Mouse (Mus musculus) lung, embryonic 16.5 days (tissue): ENCODE data around the gene Atp1a2. TPM values are rescaled to one million over a fixed set of nuclear protein-coding genes. Genes with fewer than 3 reads are reported as not detected.

Experiments used
- ATAC-seq: fragments of 200-750 bp; cut with Nextera tagmentation; 2 replicates; pipeline ENCODE4 v1.8.0; 2017; ENCODE audit warnings: low read depth, mild to moderate bottlenecking, moderate library complexity
- H3K27ac ChIP-seq: fragments of 300-500 bp; sonication (generic); 2 replicates; pipeline ENCODE4 v1.5.1; 2014; ENCODE audit warnings: mild to moderate bottlenecking, control low read depth, low read length
- H3K27me3 ChIP-seq: fragments of 300-500 bp; sonication (generic); 2 replicates; pipeline ENCODE4 v1.6.1; 2014; ENCODE audit warnings: low read depth, low read length, mixed read lengths; ENCODE audit not compliant: control insufficient read depth, insufficient read depth
- H3K36me3 ChIP-seq: fragments of 300-500 bp; sonication (generic); 2 replicates; pipeline ENCODE4 v1.6.1; 2014; ENCODE audit warnings: low read length; ENCODE audit not compliant: control insufficient read depth, insufficient read depth
- H3K4me1 ChIP-seq: fragments of 300-500 bp; sonication (generic); replicated peaks from 2 replicates; pipeline ENCODE4 v1.6.1; 2014; ENCODE audit warnings: low read length, mixed read lengths; ENCODE audit not compliant: control insufficient read depth, insufficient read depth
- H3K4me2 ChIP-seq: fragments of 300-500 bp; sonication (generic); 2 replicates; pipeline ENCODE4 v1.6.1; 2014; ENCODE audit warnings: low read depth, low read length, control low read depth
- H3K4me3 ChIP-seq: fragments of 300-500 bp; sonication (generic); 2 replicates; pipeline ENCODE4 v1.5.1; 2014; ENCODE audit warnings: mild to moderate bottlenecking, low read length, control low read depth
- H3K9ac ChIP-seq: fragments of 300-500 bp; sonication (generic); 2 replicates; pipeline ENCODE4 v1.6.1; 2014; ENCODE audit warnings: low read length, control low read depth
- H3K9me3 ChIP-seq: fragments of 300-500 bp; sonication (generic); 2 replicates; pipeline ENCODE4 v1.6.1; 2016; ENCODE audit warnings: low read length; ENCODE audit not compliant: control insufficient read depth
- WGBS: fragments of 180-500 bp; shearing (Covaris S2); extraction: QIAGEN DNeasy Blood & Tissue Kit; methylation state at CpG from one replicate; pipeline ENCODE4 v1.1.7; 2014; 5-methylcytosine and 5-hydroxymethylcytosine counted together
- polyA plus RNA-seq: library from polyadenylated mRNA; unstranded; fragments of >200 nt; fragmentation: Nextera tagmentation; extraction: Ambion mirVana; gene quantifications from 2 replicates; pipeline ENCODE4 v1.2.1, GENCODE M21; 2015

The Atp1a2 gene
- polyA plus RNA-seq: 6.2 and 6.7 TPM in 2 replicates

DNA sequence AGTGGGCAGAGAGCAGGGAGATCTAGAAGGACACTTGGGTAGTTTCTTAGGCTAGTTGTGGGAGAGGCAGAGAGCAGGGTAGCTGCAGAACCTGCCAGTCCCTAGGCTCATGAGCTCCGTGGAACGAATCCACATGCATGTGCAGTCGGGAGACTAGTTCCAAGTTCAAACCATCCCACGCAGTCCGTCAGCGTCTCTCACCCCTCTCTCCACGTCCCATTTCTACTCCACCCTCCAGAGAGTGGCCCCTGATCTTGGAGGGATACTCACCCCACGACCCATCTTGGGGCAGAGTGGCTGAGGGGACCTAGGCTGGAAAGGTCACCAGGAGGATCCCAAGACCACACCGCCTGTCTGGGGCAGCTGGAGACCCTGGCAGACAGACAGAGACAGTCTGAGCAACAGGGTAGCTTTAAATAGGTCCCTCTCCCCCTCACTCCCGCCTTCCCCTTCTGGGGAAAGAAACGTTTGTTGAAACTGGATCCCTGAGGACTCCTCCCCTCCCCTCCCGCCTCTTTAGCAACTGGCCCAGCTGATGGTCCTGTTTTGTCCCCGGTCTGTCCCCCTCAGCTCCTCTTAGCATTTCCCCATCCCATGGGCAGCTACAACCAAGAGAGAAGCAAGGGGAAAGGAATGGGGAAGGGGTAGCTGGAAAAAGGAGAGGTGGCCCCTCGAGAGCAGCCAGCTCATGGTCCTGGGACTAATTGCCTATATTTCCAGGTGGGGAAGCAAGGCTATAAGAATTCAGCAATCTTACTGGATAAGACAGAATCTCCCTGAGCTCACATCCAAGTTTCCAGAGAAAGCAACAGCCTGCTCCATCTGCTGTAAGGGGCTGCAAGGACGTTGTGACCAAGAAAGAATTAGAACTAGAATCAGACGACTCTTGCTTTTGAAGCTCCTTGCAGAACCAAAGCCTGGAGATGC lies at the start of gene Atp1a2:
Gene Atp1a2 (minus strand): TSS at position 454 of the 927 bp plus-strand sequence.
- H3K27ac ChIP-seq: peak within 1 kb of the TSS; percentile 67
- no peaks in the 10 kb centered on the region for H3K36me3 ChIP-seq
- 8% methylated on average over 16 of the region's 16 CpGs for WGBS
- peak within 1 kb of the TSS; percentile 57 for H3K9ac ChIP-seq
- peak within 1 kb of the TSS; percentile 36 for H3K4me3 ChIP-seq
- peak within 1 kb of the TSS; percentile 51 for H3K4me2 ChIP-seq
- peak; percentile 78 for ATAC-seq
- H3K27me3 ChIP-seq: no peaks in the 10 kb centered on the region
- no peaks in the 10 kb centered on the region for H3K9me3 ChIP-seq
- peaks cover 21% of the 10 kb centered on the region for H3K4me1 ChIP-seq

DNA sequence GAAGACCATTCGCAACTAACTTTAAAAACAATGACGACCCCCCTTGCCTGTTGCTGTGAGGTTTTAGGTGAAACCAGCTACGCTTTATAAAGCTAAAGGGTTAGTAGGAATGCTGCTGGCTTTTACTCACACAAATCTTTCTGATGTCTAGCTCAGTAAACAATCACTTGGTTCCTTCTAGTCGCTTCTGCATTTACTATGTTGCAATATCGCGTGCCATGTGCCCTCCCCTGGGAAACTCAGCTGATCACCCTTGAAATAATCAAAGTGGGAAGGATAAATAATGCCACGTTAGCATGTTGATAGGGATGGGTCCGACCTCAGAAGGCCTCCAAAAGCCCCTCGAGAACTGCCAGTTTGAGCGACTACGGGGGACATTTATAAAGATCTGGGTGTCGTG lies 49.5 kb upstream of the Atp1a2 start:
- Histone ChIP-seq H3K9ac (no peak overlapping the region), H3K9me3 (no peaks in the 10 kb centered on the region), H3K4me1 (peaks cover 13% of the 10 kb centered on the region), H3K4me3 (no peak overlapping the region), H3K27ac (no peak overlapping the region), H3K27me3 (peaks cover 3% of the 10 kb centered on the region; the same call in 1 of the 2 replicates), H3K36me3 (no peaks in the 10 kb centered on the region), H3K4me2 (no peak overlapping the region)
- 79% methylated on average over 12 of the region's 12 CpGs for WGBS
- ATAC-seq: no peak

DNA sequence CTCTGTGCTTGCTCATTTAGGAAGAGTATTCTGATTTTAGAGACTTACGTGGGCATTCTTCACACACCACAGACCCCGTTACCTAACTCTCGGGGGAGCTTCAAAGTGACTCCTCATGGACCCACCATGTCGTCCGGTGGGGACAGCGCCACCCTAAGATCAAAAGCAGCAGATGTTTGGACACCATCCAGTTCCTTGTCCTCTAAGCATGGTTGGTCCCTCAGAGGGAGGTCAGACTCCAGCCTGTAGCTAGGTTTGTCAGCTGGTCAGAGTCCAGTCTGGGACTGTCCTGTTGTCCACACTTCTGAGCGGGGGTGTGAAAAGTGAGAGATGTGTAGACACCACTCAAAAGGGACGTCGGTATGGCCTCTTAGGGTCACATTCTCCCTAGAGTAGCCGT lies 48.8 kb upstream of the Atp1a2 start:
- Histone ChIP-seq H3K4me1 (peaks cover 13% of the 10 kb centered on the region), H3K27me3 (peaks cover 6% of the 10 kb centered on the region), H3K9ac (no peak overlapping the region), H3K4me3 (no peak overlapping the region), H3K4me2 (no peak overlapping the region), H3K27ac (no peak overlapping the region), H3K9me3 (no peaks in the 10 kb centered on the region), H3K36me3 (no peaks in the 10 kb centered on the region)
- 68% methylated on average over 10 of the region's 10 CpGs for WGBS
- no peak for ATAC-seq

DNA sequence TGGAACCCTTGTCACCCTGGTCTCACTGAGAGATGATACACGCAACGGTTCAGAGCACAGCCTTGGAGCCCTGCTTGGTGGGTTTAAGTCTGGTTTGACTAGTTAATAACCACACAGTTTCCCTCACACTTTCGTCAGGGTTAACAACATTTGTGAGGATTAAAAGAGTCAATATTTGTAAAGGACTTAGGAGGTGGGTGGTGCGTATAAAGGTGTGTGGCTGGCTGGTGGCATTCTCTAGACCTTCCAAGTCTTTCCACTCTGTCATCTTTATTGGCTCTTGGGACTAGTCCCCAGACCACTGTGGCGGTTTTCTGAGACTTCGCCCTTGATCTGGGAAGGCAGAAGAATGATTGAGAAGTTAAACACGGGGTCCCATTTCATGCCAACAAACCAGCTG lies 47.0 kb upstream of the Atp1a2 start:
- H3K27ac ChIP-seq: peak overlapping the region; percentile 63

DNA sequence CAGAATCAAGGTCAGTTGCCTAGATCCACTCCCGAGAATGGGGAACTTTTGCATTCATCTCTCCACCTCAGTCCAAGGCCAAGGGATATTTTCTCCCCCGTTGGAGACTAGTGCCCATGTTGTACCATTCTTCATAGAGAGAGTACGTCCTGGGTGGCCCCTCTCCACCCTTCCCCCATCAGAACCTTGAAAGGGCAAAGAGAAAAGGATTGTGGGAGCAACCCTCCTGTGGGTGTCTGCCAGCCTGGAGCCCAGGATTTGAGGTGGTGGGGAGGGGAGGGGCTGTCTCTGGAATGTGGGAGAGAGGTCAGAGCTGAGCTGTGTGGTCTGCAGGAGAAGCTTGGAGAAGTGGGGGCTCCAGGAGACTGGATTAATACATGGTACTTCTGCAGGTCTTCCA lies 46.0 kb upstream of the Atp1a2 start:
- no peaks in the 10 kb centered on the region for H3K36me3 ChIP-seq
- H3K27me3 ChIP-seq: peaks cover 20% of the 10 kb centered on the region
- 36% methylated on average over 3 of the region's 3 CpGs for WGBS
- H3K4me1 ChIP-seq: peaks cover 15% of the 10 kb centered on the region
- no peak overlapping the region for H3K9ac ChIP-seq
- no peak overlapping the region for H3K4me3 ChIP-seq
- no peak overlapping the region for H3K4me2 ChIP-seq
- ATAC-seq: no peak
- H3K9me3 ChIP-seq: no peaks in the 10 kb centered on the region
- H3K27ac ChIP-seq: no peak overlapping the region

More for the DNA sequence above, 47.0 kb upstream of the Atp1a2 start:
- Histone ChIP-seq H3K9ac (no peak overlapping the region), H3K36me3 (no peaks in the 10 kb centered on the region), H3K4me2 (no peak overlapping the region), H3K9me3 (no peaks in the 10 kb centered on the region), H3K4me1 (peaks cover 17% of the 10 kb centered on the region), H3K27me3 (peaks cover 20% of the 10 kb centered on the region), H3K4me3 (no peak overlapping the region)
- peak; percentile 45 for ATAC-seq
- WGBS: 48% methylated on average over 7 of the region's 7 CpGs

DNA sequence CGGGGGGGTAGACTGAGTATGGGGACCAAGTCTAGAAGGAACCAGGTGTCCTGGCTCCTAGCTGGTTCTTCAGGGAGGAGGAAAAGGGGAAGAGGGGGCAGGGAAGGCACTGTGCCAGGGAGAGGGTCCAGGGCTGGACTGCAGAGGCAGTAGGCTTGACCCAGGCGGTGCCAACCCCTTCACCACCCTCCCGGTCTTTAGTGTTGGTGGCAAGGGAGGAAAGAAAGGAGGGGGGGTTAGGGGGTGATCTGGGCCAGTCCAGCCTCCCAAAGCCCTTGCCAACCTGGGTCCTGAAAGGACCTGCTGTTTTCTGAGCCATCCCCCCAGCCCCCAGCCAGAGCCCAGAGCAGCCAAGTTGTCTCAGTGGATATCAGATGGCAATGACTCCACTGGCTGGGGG lies 44.9 kb upstream of the Atp1a2 start:
- H3K4me1 ChIP-seq: peaks cover 15% of the 10 kb centered on the region
- ATAC-seq: no peak
- H3K27ac ChIP-seq: no peak overlapping the region
- no peak overlapping the region for H3K4me3 ChIP-seq
- WGBS: 93% methylated on average over 3 of the region's 3 CpGs
- H3K36me3 ChIP-seq: no peaks in the 10 kb centered on the region
- H3K9me3 ChIP-seq: no peaks in the 10 kb centered on the region
- H3K27me3 ChIP-seq: peaks cover 20% of the 10 kb centered on the region
- H3K4me2 ChIP-seq: no peak overlapping the region
- no peak overlapping the region for H3K9ac ChIP-seq

DNA sequence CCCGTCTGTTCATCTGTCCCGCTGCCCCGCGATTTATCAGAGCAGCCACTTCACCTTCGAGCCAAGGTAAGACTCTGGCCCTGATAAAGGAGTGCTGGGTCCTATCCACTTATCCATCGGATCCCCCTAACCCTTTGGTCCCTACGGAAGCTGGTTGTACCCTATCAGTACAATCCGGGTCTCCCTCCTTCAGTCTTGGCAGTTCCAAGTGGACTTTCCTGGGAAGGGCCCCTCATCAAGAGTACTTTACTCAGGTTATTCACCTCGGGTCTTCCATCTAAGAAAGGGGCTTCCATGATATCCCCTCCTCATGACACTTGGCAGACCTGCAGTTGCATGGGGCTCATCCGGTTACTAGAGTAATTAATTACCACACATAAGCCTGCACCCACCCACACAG lies 43.5 kb upstream of the Atp1a2 start:
- peaks cover 20% of the 10 kb centered on the region for H3K27me3 ChIP-seq
- no peak; the same call in 1 of the 2 replicates for ATAC-seq

DNA sequence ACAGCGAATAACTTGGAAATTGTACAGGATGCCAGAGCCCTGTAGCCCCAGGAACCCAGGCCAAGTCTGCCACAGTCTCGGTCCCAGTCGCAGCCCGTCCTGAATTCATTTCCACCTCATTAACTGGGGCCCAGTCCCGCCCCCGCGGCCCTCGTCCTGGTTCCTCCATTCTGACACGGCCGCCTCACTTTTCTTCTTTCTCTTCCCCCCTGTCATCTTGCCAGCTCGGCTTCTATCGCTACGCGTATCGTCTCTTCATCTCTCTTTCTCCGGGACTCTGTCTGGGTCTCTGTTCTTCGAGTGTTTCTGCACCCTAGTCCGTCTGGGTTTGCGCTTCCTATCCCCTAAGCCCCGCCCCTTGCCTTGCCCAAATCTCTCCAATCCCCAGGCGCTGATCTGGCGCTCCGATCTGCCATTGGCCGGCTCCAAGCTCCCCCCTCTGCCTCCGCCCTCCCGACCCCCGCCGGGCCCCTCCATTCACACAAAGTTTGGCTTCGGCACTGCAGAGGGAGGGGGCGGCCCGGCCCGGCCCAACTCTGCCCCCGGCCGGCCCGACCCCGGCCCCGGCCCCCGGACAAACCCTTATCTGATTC lies 43.0 kb upstream of the Atp1a2 start, which contains the start of gene Kcnj10:
Gene Kcnj10 (plus strand): TSS at position 482 of the 593 bp plus-strand sequence.
- H3K9me3 ChIP-seq: no peaks in the 10 kb centered on the region
- peak within 1 kb of the TSS; percentile 46 for H3K9ac ChIP-seq
- H3K4me2 ChIP-seq: peak within 1 kb of the TSS; percentile 80
- H3K4me1 ChIP-seq: peaks cover 15% of the 10 kb centered on the region
- peak; percentile 91 for ATAC-seq
- 1% methylated on average over 37 of the region's 38 CpGs for WGBS
- no peak within 1 kb of the TSS for H3K27ac ChIP-seq
- H3K4me3 ChIP-seq: peak within 1 kb of the TSS; percentile 56
- no peaks in the 10 kb centered on the region for H3K36me3 ChIP-seq
- peaks cover 20% of the 10 kb centered on the region for H3K27me3 ChIP-seq

More for the DNA sequence above, 43.5 kb upstream of the Atp1a2 start:
- H3K4me3 ChIP-seq: peak overlapping the region; percentile 56
- peaks cover 15% of the 10 kb centered on the region for H3K4me1 ChIP-seq
- 9% methylated on average over 10 of the region's 10 CpGs for WGBS
- H3K4me2 ChIP-seq: peak overlapping the region; percentile 80
- peak overlapping the region; percentile 46 for H3K9ac ChIP-seq
- H3K9me3 ChIP-seq: no peaks in the 10 kb centered on the region
- H3K27ac ChIP-seq: no peak overlapping the region
- no peaks in the 10 kb centered on the region for H3K36me3 ChIP-seq
